Mouse (Mus musculus) testis, adult 2 months (tissue): Measurements from ENCODE around the gene Slc35g2. TPM values are rescaled to one million over a fixed set of nuclear protein-coding genes. Genes with fewer than 3 reads are reported as not detected.

Source experiments
- H3K27ac ChIP-seq: fragments of 200-500 bp; 2 replicates; pipeline ENCODE4 v1.5.1; 2012; ENCODE audit warnings: low read depth, low read length; ENCODE audit not compliant: control insufficient read depth, insufficient read depth
- H3K27me3 ChIP-seq: fragments of 200-500 bp; 2 replicates; pipeline ENCODE4 v1.6.1; 2012; ENCODE audit warnings: mild to moderate bottlenecking, low read length, moderate library complexity; ENCODE audit not compliant: control insufficient read depth, insufficient read depth
- H3K36me3 ChIP-seq: fragments of 200-500 bp; 2 replicates; pipeline ENCODE4 v1.6.1; 2012; ENCODE audit warnings: mild to moderate bottlenecking, low read length; ENCODE audit not compliant: control insufficient read depth, insufficient read depth
- H3K4me1 ChIP-seq: fragments of 200-500 bp; 2 replicates; pipeline ENCODE4 v1.6.1; 2012; ENCODE audit warnings: low read length; ENCODE audit not compliant: control insufficient read depth, insufficient read depth
- H3K4me3 ChIP-seq: fragments of 200-500 bp; 2 replicates; pipeline ENCODE4 v1.5.1; 2012; ENCODE audit warnings: low read depth, mild to moderate bottlenecking, low read length, moderate library complexity, mixed read lengths; ENCODE audit not compliant: control insufficient read depth
- CTCF ChIP-seq: fragments of 200-500 bp; IDR thresholded peaks from 2 replicates; pipeline ENCODE4 v1.5.1; 2012; ENCODE audit warnings: low read depth, mild to moderate bottlenecking, inconsistent platforms, low read length, moderate library complexity; ENCODE audit not compliant: control insufficient read depth, insufficient read depth, insufficient replicate concordance
- POLR2A ChIP-seq: fragments of 200-500 bp; IDR thresholded peaks from 2 replicates; pipeline ENCODE4 v1.6.1; 2012; ENCODE audit warnings: low read depth, mild to moderate bottlenecking, inconsistent platforms, low read length, moderate library complexity; ENCODE audit not compliant: control insufficient read depth
- polyA plus RNA-seq: library from polyadenylated mRNA; depleted of rRNA; stranded (reverse); fragments of >200 nt; gene quantifications from 2 replicates; pipeline ENCODE4 v1.2.3, GENCODE M21; 2012; rRNA removed

Gene Slc35g2
- polyA plus RNA-seq, 1 experiment: 1.1 TPM

- Histone ChIP-seq H3K36me3 (no peaks in the 10 kb centered on the region), H3K4me3 (no peak overlapping the region), H3K27me3 (no peaks in the 10 kb centered on the region), H3K4me1 (no peaks in the 10 kb centered on the region), H3K27ac (no peak overlapping the region)
- TF ChIP-seq CTCF (no peak), POLR2A (no peak)
Measured at GRCm38 (mm10) chr9:100506652-100507051, 64.2 kb downstream of the Slc35g2 start.

- no peaks in the 10 kb centered on the region for H3K36me3 ChIP-seq
- TF ChIP-seq CTCF: no peak
- no peak for TF ChIP-seq POLR2A
- no peaks in the 10 kb centered on the region for H3K27me3 ChIP-seq
- no peak overlapping the region for H3K4me3 ChIP-seq
- no peaks in the 10 kb centered on the region for H3K4me1 ChIP-seq
- no peak overlapping the region for H3K27ac ChIP-seq
Measured at GRCm38 (mm10) chr9:100505498-100505897, 65.4 kb downstream of the Slc35g2 start.

Other genes starting within 250 kb of the Slc35g2 start
- 1.5 and 2.1 TPM in 2 replicates for gene Il20rb, start 84.3 kb downstream of the Slc35g2 start, polyA plus RNA-seq
- 8.3 and 17.1 TPM in 2 replicates for gene Nck1, start 25.0 kb downstream of the Slc35g2 start, polyA plus RNA-seq
- gene Stag1, start 26.7 kb upstream of the Slc35g2 start, polyA plus RNA-seq: 5.3 and 7.0 TPM in 2 replicates